Comparison of ENCODE assay signal across 8 mouse cellular contexts in genomic region chr3:51341268-51342081, GRCm38 (mm10). TPM values are rescaled to one million over a fixed set of nuclear protein-coding genes. Genes with fewer than 3 reads are reported as not detected.
A peak's percentile ranks its signal among the peaks of the same experiment; 100 is the strongest.
DNase-seq lines count a peak whose midpoint lies in the region; ATAC-seq lines count a peak whose summit lies in the region.

No protein-coding gene starts in this region.

- no peaks in the 10 kb centered on the region for H3K27me3 ChIP-seq in hindbrain, embryonic 11.5 days (ENCODE audit: control insufficient read depth, insufficient read depth, low read length)

- under 1% methylated on average over 70 of the region's 86 CpGs for WGBS in hindbrain, embryonic 11.5 days

- H3K9ac ChIP-seq in hindbrain, embryonic 11.5 days (ENCODE audit: low read depth, low read length), result peak overlapping the region; percentile 91

- ATAC-seq in hindbrain, embryonic 11.5 days (ENCODE audit: low FRiP score), result peak; percentile 87

- no peaks in the 10 kb centered on the region for H3K36me3 ChIP-seq in hindbrain, embryonic 11.5 days (ENCODE audit: control insufficient read depth, insufficient read depth, low read length)

- peak overlapping the region; percentile 88 for H3K4me2 ChIP-seq in hindbrain, embryonic 11.5 days (replicated peaks; ENCODE audit: low read depth, low read length)

- H3K4me3 ChIP-seq in hindbrain, embryonic 11.5 days (ENCODE audit: low read depth, low read length), result peak overlapping the region; percentile 76

- H3K9me3 ChIP-seq in hindbrain, embryonic 11.5 days (ENCODE audit: control insufficient read depth, low read length), result no peaks in the 10 kb centered on the region

- H3K4me1 ChIP-seq in hindbrain, embryonic 11.5 days (replicated peaks; ENCODE audit: control insufficient read depth, insufficient read depth, low read length), result no peaks in the 10 kb centered on the region

- DNase-seq in Muller cell, postnatal 12 days (ENCODE audit: inconsistent ontology term), result peak; percentile 97
- peak; percentile 76 for DNase-seq in cerebellum, adult 9-10 months
- peak; percentile 59 to 73 for DNase-seq in frontal cortex, postnatal 10 days (ENCODE audit: low spot score in 2 of 2)
- DNase-seq in hindbrain, embryonic 11.5 days (ENCODE audit: low spot score), result peak; percentile 89
- peak; percentile 60 to 66 for DNase-seq in layer of hippocampus, postnatal 25 days (ENCODE audit: extremely low spot score in 1 of 2, low spot score in 1 of 2)
- DNase-seq in lung, postnatal 14 days, result peak; percentile 91
- DNase-seq in retina, adult 2 months (ENCODE audit: low read depth, low spot score), result peak; percentile 67
- DNase-seq in thymus, postnatal 25 days, result peak; percentile 80

- peak overlapping the region; percentile 98 for H3K27ac ChIP-seq in hindbrain, embryonic 11.5 days (ENCODE audit: low read depth, low read length)

RNA-seq across cellular contexts. Expression of gene Elf2, which starts 1.0 kb away (rescaled TPM):
- 45.4 and 48.7 TPM in 2 replicates for polyA plus RNA-seq in hindbrain, embryonic 11.5 days (2014; fragmentation: Nextera tagmentation; extraction: Ambion mirVana)
- 10 to 100 TPM; 41.3 to 44.6 TPM for total RNA-seq in layer of hippocampus, postnatal 25 days (2021)

RNA-seq across cellular contexts. Expression of gene Mgarp, which starts 55.1 kb away (rescaled TPM):
- polyA plus RNA-seq in hindbrain, embryonic 11.5 days (2014; fragmentation: Nextera tagmentation; extraction: Ambion mirVana), result 4.0 and 5.5 TPM in 2 replicates
- total RNA-seq in layer of hippocampus, postnatal 25 days (2021), result under 1 TPM in 1 of 2 experiments, not detected in 1; 0.26 TPM

Comparison
In these comparisons a context has a peak if more than half of its experiments do, and no peak if none do; other contexts are left out.
1. Peak in every context shown above with its lines: DNase-seq, ATAC-seq, H3K4me3 ChIP-seq and H3K27ac ChIP-seq.